Mouse (Mus musculus) liver, postnatal 0 days (tissue): ENCODE measurements around the gene Zswim7. TPM values are rescaled to one million over a fixed set of nuclear protein-coding genes. Genes with fewer than 3 reads are reported as not detected.
A peak's percentile ranks its signal among the peaks of the same experiment; 100 is the strongest.

Experiments
- ATAC-seq: fragments of 200-750 bp; cut with Nextera tagmentation; 2 replicates; pipeline ENCODE4 v1.8.0; 2017; ENCODE audit warnings: mild to moderate bottlenecking, moderate library complexity
- DNase-seq: peaks from one replicate; pipeline ENCODE4 v3.0.0-alpha.2; 2016
- H3K27ac ChIP-seq: fragments of 300-500 bp; sonication (generic); 2 replicates; pipeline ENCODE4 v1.5.1; 2014; ENCODE audit warnings: antibody characterized with exemption, moderate library complexity, mild to moderate bottlenecking, low read depth
- H3K27me3 ChIP-seq: fragments of 300-500 bp; sonication (generic); 2 replicates; pipeline ENCODE4 v1.6.1; 2014; ENCODE audit warnings: low read length, control low read depth, mixed read lengths; ENCODE audit not compliant: insufficient read depth
- H3K36me3 ChIP-seq: fragments of 300-500 bp; sonication (generic); replicated peaks from 2 replicates; pipeline ENCODE4 v1.6.1; 2014; ENCODE audit warnings: mild to moderate bottlenecking, control low read depth, low read length, moderate library complexity, mixed read lengths; ENCODE audit not compliant: insufficient read depth
- H3K4me1 ChIP-seq: fragments of 300-500 bp; sonication (generic); 2 replicates; pipeline ENCODE4 v1.6.1; 2014; ENCODE audit warnings: antibody characterized with exemption, mild to moderate bottlenecking, control low read depth; ENCODE audit not compliant: insufficient read depth
- H3K4me2 ChIP-seq: fragments of 300-500 bp; sonication (generic); 2 replicates; pipeline ENCODE4 v1.6.1; 2014; ENCODE audit warnings: low read depth, mild to moderate bottlenecking, low read length, moderate library complexity, mixed read lengths
- H3K4me3 ChIP-seq: fragments of 300-500 bp; sonication (generic); 2 replicates; pipeline ENCODE4 v1.5.1; 2014; ENCODE audit warnings: low read depth, low read length
- H3K9ac ChIP-seq: fragments of 300-500 bp; sonication (generic); replicated peaks from 2 replicates; pipeline ENCODE4 v1.6.1; 2014; ENCODE audit warnings: mild to moderate bottlenecking, moderate library complexity
- H3K9me3 ChIP-seq: fragments of 300-500 bp; sonication (generic); 2 replicates; pipeline ENCODE4 v1.6.1; 2016; ENCODE audit warnings: mild to moderate bottlenecking, control low read depth, low read length, mixed read lengths
- CTCF ChIP-seq: sonication (generic); IDR thresholded peaks from 2 replicates; pipeline ENCODE4 v1.5.1; 2016; ENCODE audit warnings: antibody characterized with exemption, low read depth
- EP300 ChIP-seq: IDR thresholded peaks from 2 replicates; pipeline ENCODE4 v1.6.1; 2016; ENCODE audit warnings: antibody characterized with exemption, low read depth, mild to moderate bottlenecking
- WGBS: fragments of 180-500 bp; shearing (Covaris S2); extraction: QIAGEN DNeasy Blood & Tissue Kit; methylation state at CpG from one replicate; pipeline ENCODE4 v1.1.7; 2014; ENCODE audit not compliant: insufficient replicate concordance; 5-methylcytosine and 5-hydroxymethylcytosine counted together
- polyA plus RNA-seq: library from polyadenylated mRNA; unstranded; fragments of >200 nt; fragmentation: Nextera tagmentation; extraction: Ambion mirVana; gene quantifications from 2 replicates; pipeline ENCODE4 v1.2.1, GENCODE M21; 2015

Gene Zswim7
- polyA plus RNA-seq, 1 experiment from 2014 or later, result 16.4 TPM

GRCm38 (mm10) chr11:62265642-62266041 lies 15.5 kb downstream of the Zswim7 start:
- no peak overlapping the region for H3K4me3 ChIP-seq
- ATAC-seq (no peak), DNase-seq (no peak)
- peaks cover 4% of the 10 kb centered on the region; the same call in 1 of the 2 replicates for H3K36me3 ChIP-seq
- 80% methylated on average over 7 of the region's 7 CpGs for WGBS
- no peaks in the 10 kb centered on the region for H3K9me3 ChIP-seq
- no peak overlapping the region for H3K9ac ChIP-seq
- H3K27me3 ChIP-seq, result 0 out of 2 replicates have a peak, but pooled peaks cover 2% of the 10 kb centered on the region
- H3K4me1 ChIP-seq, result no peaks in the 10 kb centered on the region
- no peak for TF ChIP-seq CTCF
- TF ChIP-seq EP300, result no peak
- H3K4me2 ChIP-seq, result no peak overlapping the region
- H3K27ac ChIP-seq, result no peak overlapping the region

GRCm38 (mm10) chr11:62264018-62264417 lies 17.2 kb downstream of the Zswim7 start:
- H3K27ac ChIP-seq, result no peak overlapping the region
- no peaks in the 10 kb centered on the region for H3K4me1 ChIP-seq
- 61% methylated on average over 7 of the region's 7 CpGs for WGBS
- ATAC-seq (no peak), DNase-seq (no peak)
- 0 out of 2 replicates have a peak, but pooled peaks cover 2% of the 10 kb centered on the region for H3K27me3 ChIP-seq
- peaks cover 3% of the 10 kb centered on the region; the same call in 1 of the 2 replicates for H3K36me3 ChIP-seq
- H3K4me3 ChIP-seq, result no peak overlapping the region
- TF ChIP-seq CTCF (no peak), EP300 (no peak)
- H3K9me3 ChIP-seq, result no peaks in the 10 kb centered on the region
- no peak overlapping the region for H3K9ac ChIP-seq
- H3K4me2 ChIP-seq, result no peak overlapping the region

GRCm38 (mm10) chr11:62263599-62263998 lies 17.6 kb downstream of the Zswim7 start:
- no peak for ATAC-seq
- Histone ChIP-seq H3K9me3 (no peaks in the 10 kb centered on the region), H3K4me3 (no peak overlapping the region), H3K9ac (no peak overlapping the region), H3K36me3 (no peaks in the 10 kb centered on the region), H3K4me2 (no peak overlapping the region), H3K4me1 (no peaks in the 10 kb centered on the region), H3K27ac (no peak overlapping the region), H3K27me3 (0 out of 2 replicates have a peak, but pooled peaks cover 2% of the 10 kb centered on the region)
- 68% methylated on average over 7 of the region's 7 CpGs for WGBS
- no peak for TF ChIP-seq EP300
- TF ChIP-seq CTCF, result no peak
- no peak for DNase-seq

GRCm38 (mm10) chr11:62259214-62259613 lies 22.0 kb downstream of the Zswim7 start:
- DNase-seq (no peak), ATAC-seq (no peak)
- Histone ChIP-seq H3K27ac (no peak overlapping the region), H3K4me2 (no peak overlapping the region), H3K4me3 (no peak overlapping the region), H3K27me3 (0 out of 2 replicates have a peak, but pooled peaks cover 5% of the 10 kb centered on the region), H3K4me1 (no peaks in the 10 kb centered on the region), H3K9me3 (no peaks in the 10 kb centered on the region), H3K9ac (no peak overlapping the region), H3K36me3 (no peaks in the 10 kb centered on the region)
- no peak for TF ChIP-seq EP300
- TF ChIP-seq CTCF, result no peak
- 47% methylated on average over 5 of the region's 5 CpGs for WGBS

- 72% methylated on average over 5 of the region's 5 CpGs for WGBS
- no peak overlapping the region for H3K4me3 ChIP-seq
- H3K9me3 ChIP-seq, result no peaks in the 10 kb centered on the region
- no peak for ATAC-seq
- H3K27me3 ChIP-seq, result peaks cover 32% of the 10 kb centered on the region
- DNase-seq, result no peak
- H3K4me2 ChIP-seq, result no peak overlapping the region
- no peak for TF ChIP-seq EP300
- TF ChIP-seq CTCF, result no peak
- H3K9ac ChIP-seq, result no peak overlapping the region
- no peaks in the 10 kb centered on the region for H3K36me3 ChIP-seq
- peaks cover 12% of the 10 kb centered on the region for H3K4me1 ChIP-seq
- no peak overlapping the region for H3K27ac ChIP-seq
These were observed 27.8 kb downstream of the Zswim7 start for GRCm38 (mm10) chr11:62253380-62253779.

- Histone ChIP-seq H3K4me3 (no peak overlapping the region), H3K27me3 (peaks cover 41% of the 10 kb centered on the region)
- no peak for ATAC-seq
These were observed 30.1 kb downstream of the Zswim7 start for GRCm38 (mm10) chr11:62251047-62251446.

More at GRCm38 (mm10) chr11:62251047-62251446, 30.1 kb downstream of the Zswim7 start:
- peaks cover 16% of the 10 kb centered on the region for H3K4me1 ChIP-seq
- H3K9ac ChIP-seq, result no peak overlapping the region
- H3K9me3 ChIP-seq, result no peaks in the 10 kb centered on the region
- no peaks in the 10 kb centered on the region for H3K36me3 ChIP-seq
- no peak for TF ChIP-seq EP300
- TF ChIP-seq CTCF, result no peak
- 39% methylated on average over 11 of the region's 11 CpGs for WGBS
- no peak overlapping the region for H3K27ac ChIP-seq
- H3K4me2 ChIP-seq, result peak overlapping the region; percentile 22; the same call in 1 of the 2 replicates
- peak; percentile 21 for DNase-seq
